Mouse (Mus musculus) midbrain, embryonic 13.5 days (tissue): Measurements from ENCODE around the gene Kmt2b. TPM values are rescaled to one million over a fixed set of nuclear protein-coding genes. Genes with fewer than 3 reads are reported as not detected.

Experiments
- ATAC-seq: fragments of 200-750 bp; cut with Nextera tagmentation; 2 replicates; pipeline ENCODE4 v1.8.0; 2017; ENCODE audit warnings: mild to moderate bottlenecking, moderate TSS enrichment, moderate library complexity
- H3K27ac ChIP-seq: fragments of 300-500 bp; sonication (generic); 2 replicates; pipeline ENCODE4 v1.5.1; 2015; ENCODE audit warnings: inconsistent platforms, mild to moderate bottlenecking, moderate library complexity
- H3K27me3 ChIP-seq: fragments of 300-500 bp; sonication (generic); 2 replicates; pipeline ENCODE4 v1.6.1; 2015; ENCODE audit warnings: mild to moderate bottlenecking, inconsistent platforms
- H3K36me3 ChIP-seq: fragments of 300-500 bp; sonication (generic); 2 replicates; pipeline ENCODE4 v1.6.1; 2015; ENCODE audit warnings: mild to moderate bottlenecking, inconsistent platforms
- H3K4me1 ChIP-seq: fragments of 300-500 bp; sonication (generic); replicated peaks from 2 replicates; pipeline ENCODE4 v1.6.1; 2015; ENCODE audit warnings: inconsistent platforms
- H3K4me2 ChIP-seq: fragments of 300-500 bp; sonication (generic); replicated peaks from 2 replicates; pipeline ENCODE4 v1.6.1; 2015; ENCODE audit warnings: moderate library complexity, mild to moderate bottlenecking, inconsistent platforms
- H3K4me3 ChIP-seq: fragments of 300-500 bp; sonication (generic); replicated peaks from 2 replicates; pipeline ENCODE4 v1.5.1; 2015; ENCODE audit warnings: mild to moderate bottlenecking, inconsistent platforms
- H3K9ac ChIP-seq: fragments of 300-500 bp; sonication (generic); replicated peaks from 2 replicates; pipeline ENCODE4 v1.6.1; 2015; ENCODE audit warnings: mild to moderate bottlenecking, inconsistent platforms
- H3K9me3 ChIP-seq: fragments of 300-500 bp; sonication (generic); 2 replicates; pipeline ENCODE4 v1.6.1; 2016; ENCODE audit warnings: mild to moderate bottlenecking, inconsistent platforms
- WGBS: fragments of 180-500 bp; shearing (Covaris S2); methylation state at CpG from one replicate; pipeline ENCODE4 v1.1.7; 2015; 5-methylcytosine and 5-hydroxymethylcytosine counted together
- polyA plus RNA-seq: library from polyadenylated mRNA; unstranded; fragments of >200 nt; fragmentation: Nextera tagmentation; extraction: Ambion mirVana; gene quantifications from 2 replicates; pipeline ENCODE4 v1.2.1, GENCODE M21; 2015

Gene Kmt2b
- polyA plus RNA-seq, 1 experiment from 2014 or later = 12.9 TPM

- peak overlapping the region; percentile 67 for H3K9ac ChIP-seq
- 3% methylated on average over 10 of the region's 10 CpGs for WGBS
These were observed 37.0 kb downstream of the Kmt2b start for GRCm38 (mm10) chr7:30551445-30552101.

GRCm38 (mm10) chr7:30550603-30551002 is 37.9 kb downstream of the Kmt2b start:
- WGBS = 97% methylated on average over 1 of the region's 1 CpGs
- no peak overlapping the region for H3K4me2 ChIP-seq
- H3K27ac ChIP-seq = no peak overlapping the region
- H3K9ac ChIP-seq = no peak overlapping the region
- H3K4me3 ChIP-seq = no peak overlapping the region
- no peak for ATAC-seq
- peaks cover 40% of the 10 kb centered on the region for H3K36me3 ChIP-seq
- peaks cover 8% of the 10 kb centered on the region; the same call in 1 of the 2 replicates for H3K27me3 ChIP-seq
- H3K4me1 ChIP-seq = peaks cover 21% of the 10 kb centered on the region
- no peaks in the 10 kb centered on the region for H3K9me3 ChIP-seq

More at GRCm38 (mm10) chr7:30551445-30552101, 37.0 kb downstream of the Kmt2b start:
- Histone ChIP-seq H3K9me3 (no peaks in the 10 kb centered on the region), H3K27ac (peak overlapping the region; percentile 95), H3K4me2 (peak overlapping the region; percentile 85), H3K36me3 (peaks cover 42% of the 10 kb centered on the region), H3K27me3 (peaks cover 8% of the 10 kb centered on the region; the same call in 1 of the 2 replicates), H3K4me1 (peaks cover 21% of the 10 kb centered on the region), H3K4me3 (peak overlapping the region; percentile 65)
- ATAC-seq = peak; percentile 72

GRCm38 (mm10) chr7:30549880-30550279 is 38.6 kb downstream of the Kmt2b start:
- Histone ChIP-seq H3K9ac (no peak overlapping the region), H3K27ac (no peak overlapping the region), H3K9me3 (no peaks in the 10 kb centered on the region), H3K4me3 (no peak overlapping the region), H3K27me3 (peaks cover 8% of the 10 kb centered on the region; the same call in 1 of the 2 replicates), H3K36me3 (peaks cover 32% of the 10 kb centered on the region), H3K4me1 (peaks cover 21% of the 10 kb centered on the region), H3K4me2 (no peak overlapping the region)
- 95% methylated on average over 2 of the region's 2 CpGs for WGBS
- no peak for ATAC-seq

GRCm38 (mm10) chr7:30544327-30544726 is 44.2 kb downstream of the Kmt2b start:
- Histone ChIP-seq H3K4me1 (no peaks in the 10 kb centered on the region), H3K27me3 (no peaks in the 10 kb centered on the region), H3K9me3 (no peaks in the 10 kb centered on the region), H3K4me3 (no peak overlapping the region), H3K27ac (no peak overlapping the region), H3K9ac (0 out of 2 replicates have a peak overlapping the region, but pooled peaks have one; percentile 10), H3K4me2 (no peak overlapping the region), H3K36me3 (peaks cover 52% of the 10 kb centered on the region)
- ATAC-seq = no peak
- 88% methylated on average over 2 of the region's 2 CpGs for WGBS

- H3K4me3 ChIP-seq = no peak overlapping the region
- ATAC-seq = no peak
- WGBS = 95% methylated on average over 7 of the region's 7 CpGs
- no peaks in the 10 kb centered on the region for H3K9me3 ChIP-seq
- H3K27me3 ChIP-seq = no peaks in the 10 kb centered on the region
- H3K4me1 ChIP-seq = peaks cover 5% of the 10 kb centered on the region
- peaks cover 36% of the 10 kb centered on the region for H3K36me3 ChIP-seq
- no peak overlapping the region for H3K27ac ChIP-seq
- no peak overlapping the region for H3K9ac ChIP-seq
- H3K4me2 ChIP-seq = no peak overlapping the region
These were observed 48.0 kb downstream of the Kmt2b start for GRCm38 (mm10) chr7:30540572-30540971.

- under 1% methylated on average over 61 of the region's 84 CpGs for WGBS
- Histone ChIP-seq H3K4me1 (peaks cover 43% of the 10 kb centered on the region), H3K27me3 (no peaks in the 10 kb centered on the region), H3K27ac (peak within 1 kb of the TSS; percentile 96), H3K4me2 (peak within 1 kb of the TSS; percentile 94), H3K4me3 (peak within 1 kb of the TSS; percentile 83), H3K36me3 (peaks cover 46% of the 10 kb centered on the region), H3K9ac (peak within 1 kb of the TSS; percentile 93), H3K9me3 (no peaks in the 10 kb centered on the region)
- ATAC-seq = peak; percentile 90
These were observed 53.6 kb downstream of the Kmt2b start, which contains the start of gene Arhgap33 for GRCm38 (mm10) chr7:30534633-30535577. Arhgap33 (minus strand) TSS chr7:30535060.

- 3% methylated on average over 23 of the region's 26 CpGs for WGBS
- H3K4me3 ChIP-seq = peak overlapping the region; percentile 83
- H3K4me2 ChIP-seq = peak overlapping the region; percentile 94
- peak overlapping the region; percentile 93 for H3K9ac ChIP-seq
- no peaks in the 10 kb centered on the region for H3K9me3 ChIP-seq
- peaks cover 43% of the 10 kb centered on the region for H3K4me1 ChIP-seq
- H3K27me3 ChIP-seq = no peaks in the 10 kb centered on the region
- H3K27ac ChIP-seq = peak overlapping the region; percentile 96
- peak; percentile 55 for ATAC-seq
- peaks cover 46% of the 10 kb centered on the region for H3K36me3 ChIP-seq
These were observed 54.4 kb downstream of the Kmt2b start for GRCm38 (mm10) chr7:30533941-30534632.

GRCm38 (mm10) chr7:30532931-30533330 is 55.6 kb downstream of the Kmt2b start:
- no peaks in the 10 kb centered on the region for H3K27me3 ChIP-seq
- H3K4me1 ChIP-seq = peaks cover 43% of the 10 kb centered on the region
- peak overlapping the region; percentile 56; the same call in 1 of the 2 replicates for H3K27ac ChIP-seq
- peak overlapping the region; percentile 93 for H3K9ac ChIP-seq
- H3K36me3 ChIP-seq = peaks cover 52% of the 10 kb centered on the region
- H3K4me2 ChIP-seq = peak overlapping the region; percentile 94
- peak overlapping the region; percentile 83 for H3K4me3 ChIP-seq
- ATAC-seq = 0 out of 2 replicates have a peak, but pooled peaks have one; percentile 2
- H3K9me3 ChIP-seq = no peaks in the 10 kb centered on the region
- WGBS = 7% methylated on average over 8 of the region's 8 CpGs

- no peak for ATAC-seq
- Histone ChIP-seq H3K9ac (peak overlapping the region; percentile 93), H3K27ac (0 out of 2 replicates have a peak overlapping the region, but pooled peaks have one; percentile 5), H3K4me3 (0 out of 2 replicates have a peak overlapping the region, but pooled peaks have one; percentile 83), H3K36me3 (peaks cover 68% of the 10 kb centered on the region), H3K4me2 (peak overlapping the region; percentile 94), H3K4me1 (peaks cover 51% of the 10 kb centered on the region), H3K9me3 (no peaks in the 10 kb centered on the region), H3K27me3 (no peaks in the 10 kb centered on the region)
- WGBS = 91% methylated on average over 9 of the region's 9 CpGs
These were observed 57.2 kb downstream of the Kmt2b start for GRCm38 (mm10) chr7:30531291-30531815.

- peaks cover 98% of the 10 kb centered on the region for H3K36me3 ChIP-seq
- H3K27ac ChIP-seq = no peak overlapping the region
- peak overlapping the region; percentile 53 for H3K9ac ChIP-seq
- no peaks in the 10 kb centered on the region for H3K27me3 ChIP-seq
- H3K4me3 ChIP-seq = no peak overlapping the region
- 83% methylated on average over 14 of the region's 14 CpGs for WGBS
- H3K4me2 ChIP-seq = no peak overlapping the region
- no peaks in the 10 kb centered on the region for H3K9me3 ChIP-seq
- peaks cover 35% of the 10 kb centered on the region for H3K4me1 ChIP-seq
- no peak; the same call in 1 of the 2 replicates for ATAC-seq
These were observed 61.5 kb downstream of the Kmt2b start for GRCm38 (mm10) chr7:30526981-30527380.

GRCm38 (mm10) chr7:30526399-30526798 is 62.1 kb downstream of the Kmt2b start:
- Histone ChIP-seq H3K27me3 (no peaks in the 10 kb centered on the region), H3K4me1 (peaks cover 29% of the 10 kb centered on the region), H3K4me2 (no peak overlapping the region), H3K36me3 (peaks cover 92% of the 10 kb centered on the region), H3K9ac (peak overlapping the region; percentile 53), H3K9me3 (no peaks in the 10 kb centered on the region), H3K4me3 (no peak overlapping the region), H3K27ac (no peak overlapping the region)
- ATAC-seq = no peak
- 31% methylated on average over 17 of the region's 17 CpGs for WGBS
